Mouse (Mus musculus) kidney, adult 11 months (tissue): ENCODE data around the gene Zswim1.
"Not testable (repeated sequence)": the region's sequence is repeated elsewhere in the genome, so short reads cannot be mapped to it uniquely, and the experiment has no call there.

Experiments used
- DNase-seq: peaks from one replicate; pipeline ENCODE4 v3.0.0; 2022

Zswim1 gene

GRCm38 (mm10) chr2:164871602-164872303 is 49.3 kb downstream of the Zswim1 start:
- DNase-seq, result no peak

- no peak for DNase-seq
Measured at GRCm38 (mm10) chr2:164873621-164874020, 51.1 kb downstream of the Zswim1 start.

- peak; percentile 72 for DNase-seq
Measured at GRCm38 (mm10) chr2:164874239-164874769, 51.8 kb downstream of the Zswim1 start.

GRCm38 (mm10) chr2:164875648-164876047 is 53.2 kb downstream of the Zswim1 start:
- DNase-seq, result not testable (repeated sequence)
